Mouse (Mus musculus): ENCODE results near the gene Gm49354.

GRCm38 (mm10) chr13:59771257-59771656, 10.8 kb downstream of the Gm49354 start:
- TF ChIP-seq CTCF (IDR thresholded peaks at IDR 0.05; ENCODE audit: low read depth) (no peak; the same call in 1 of the 2 replicates), EP300 (optimal IDR thresholded peaks at IDR 0.05) (no peak)
